17 mouse cellular contexts compared by ENCODE assay signal in genomic region chr4:32198031-32198430, GRCm38 (mm10).
DNase-seq lines count a peak whose midpoint lies in the region; ATAC-seq lines count a peak whose summit lies in the region.
"Had no signal": no experiment of that assay in that cellular context is flagged by ENCODE, and none has a peak within 500 bp of the region (broad histone marks: within the 10 kb centered on the region; RNA-seq: fewer than 3 reads in every experiment).

No protein-coding gene starts in this region.

- peak; percentile 90 for ATAC-seq in cerebellum, adult (ENCODE audit: insufficient number of reproducible peaks, low FRiP score, low TSS enrichment)
- ATAC-seq: CD4-positive, CD25-positive, alpha-beta regulatory T cell, adult 4 months; forebrain, embryonic 14.5 days; hindbrain, postnatal 0 days had no signal

- no peak for DNase-seq in cerebellum, postnatal 4 days (ENCODE audit: low spot score in 2 of 2)
- DNase-seq in cerebellum, adult 11-12 months, result peak; percentile 79
- DNase-seq in cerebellum, adult 9-10 months, result peak; percentile 73
- DNase-seq in cerebellum, postnatal 25 days, result peak; percentile 80 to 84
- DNase-seq in kidney, postnatal 10 days, result no peak
- DNase-seq in ovary, postnatal 36 days (ENCODE audit: low spot score), result no peak
- DNase-seq in liver, result no peak
- DNase-seq: adrenal gland, adult 8-10 months; B cell, adult 2 months; gastrocnemius, adult 2 months; gastrocnemius, postnatal 25 days; heart, postnatal 36 days; kidney, adult 11 months had no signal

Comparison
In these comparisons a context has a peak if more than half of its experiments do, and no peak if none do; other contexts are left out.
1. DNase-seq: peak in cerebellum, adult 11-12 months (single experiment), cerebellum, adult 9-10 months (single experiment) and cerebellum, postnatal 25 days (2 of 2); none in cerebellum, postnatal 4 days (0 of 2), kidney, postnatal 10 days (single experiment), ovary, postnatal 36 days (single experiment) and liver (single experiment).